Mouse (Mus musculus) embryonic fibroblast, embryonic 13.5 days (primary cell): ENCODE measurements around the gene Hist1h2bk.

Experiments used
- CTCF ChIP-seq: IDR thresholded peaks from 2 replicates; pipeline ENCODE4 v1.5.1; 2011; ENCODE audit warnings: mild to moderate bottlenecking, control low read depth, low read length, moderate library complexity, borderline replicate concordance; ENCODE audit not compliant: insufficient read depth
- POLR2A ChIP-seq: IDR thresholded peaks from 2 replicates; pipeline ENCODE4 v1.6.1; 2011; ENCODE audit warnings: low read depth, mild to moderate bottlenecking, control low read depth, low read length, moderate library complexity

GRCm38 (mm10) chr13:21995331-21995914 is 40.2 kb upstream of the Hist1h2bk start:
- TF ChIP-seq POLR2A (no peak), CTCF (no peak)
